Mouse (Mus musculus) embryonic facial prominence, embryonic 11.5 days (tissue): Measurements from ENCODE around the gene Cables2. TPM values are rescaled to one million over a fixed set of nuclear protein-coding genes. Genes with fewer than 3 reads are reported as not detected.

Experiments used
- ATAC-seq: fragments of 200-750 bp; cut with Nextera tagmentation; replicated peaks from 2 replicates; pipeline ENCODE4 v1.8.0; 2017; ENCODE audit warnings: low read depth; ENCODE audit not compliant: insufficient number of reproducible peaks, low FRiP score, low TSS enrichment
- DNase-seq: peaks from one replicate; pipeline ENCODE4 v3.0.0-alpha.2; 2015; ENCODE audit warnings: low spot score
- H3K27ac ChIP-seq: fragments of 300-500 bp; sonication (generic); replicated peaks from 2 replicates; pipeline ENCODE4 v1.5.1; 2014; ENCODE audit warnings: mild to moderate bottlenecking, low read depth, low read length, control low read depth
- H3K27me3 ChIP-seq: fragments of 300-500 bp; sonication (generic); 2 replicates; pipeline ENCODE4 v1.6.1; 2014; ENCODE audit warnings: mild to moderate bottlenecking, low read length, moderate library complexity, mixed read lengths; ENCODE audit not compliant: control insufficient read depth, insufficient read depth
- H3K36me3 ChIP-seq: fragments of 300-500 bp; sonication (generic); replicated peaks from 2 replicates; pipeline ENCODE4 v1.6.1; 2014; ENCODE audit warnings: low read depth, mild to moderate bottlenecking, low read length, moderate library complexity, mixed read lengths; ENCODE audit not compliant: control insufficient read depth, insufficient read depth
- H3K4me1 ChIP-seq: fragments of 300-500 bp; sonication (generic); 2 replicates; pipeline ENCODE4 v1.6.1; 2014; ENCODE audit warnings: low read length, mixed read lengths; ENCODE audit not compliant: control insufficient read depth, insufficient read depth
- H3K4me2 ChIP-seq: fragments of 300-500 bp; sonication (generic); 2 replicates; pipeline ENCODE4 v1.6.1; 2014; ENCODE audit warnings: low read depth, mild to moderate bottlenecking, control low read depth, low read length, moderate library complexity
- H3K4me3 ChIP-seq: fragments of 300-500 bp; sonication (generic); 2 replicates; pipeline ENCODE4 v1.5.1; 2014; ENCODE audit warnings: low read depth, low read length, control low read depth
- H3K9ac ChIP-seq: fragments of 300-500 bp; sonication (generic); replicated peaks from 2 replicates; pipeline ENCODE4 v1.6.1; 2014; ENCODE audit warnings: mild to moderate bottlenecking, control low read depth, low read length
- H3K9me3 ChIP-seq: fragments of 300-500 bp; sonication (generic); replicated peaks from 2 replicates; pipeline ENCODE4 v1.6.1; 2016; ENCODE audit warnings: mild to moderate bottlenecking, low read length, inconsistent platforms, mixed read lengths; ENCODE audit not compliant: control insufficient read depth
- WGBS: fragments of 180-500 bp; shearing (Covaris S2); extraction: QIAGEN DNeasy Blood & Tissue Kit; methylation state at CpG from one replicate; pipeline ENCODE4 v1.1.7; 2014; 5-methylcytosine and 5-hydroxymethylcytosine counted together
- polyA plus RNA-seq: library from polyadenylated mRNA; unstranded; fragments of >200 nt; fragmentation: Nextera tagmentation; extraction: Ambion mirVana; gene quantifications from 2 replicates; pipeline ENCODE4 v1.2.1, GENCODE M21; 2014

Cables2 gene
- polyA plus RNA-seq, 1 experiment from 2014 or later = 14.5 TPM

- peak overlapping the region; percentile 54 for H3K27ac ChIP-seq
- H3K4me3 ChIP-seq = peak overlapping the region; percentile 86
- H3K9ac ChIP-seq = peak overlapping the region; percentile 94
- 47% methylated on average over 11 of the region's 11 CpGs for WGBS
- no peaks in the 10 kb centered on the region for H3K9me3 ChIP-seq
- H3K4me2 ChIP-seq = peak overlapping the region; percentile 81
- H3K27me3 ChIP-seq = no peaks in the 10 kb centered on the region
- ATAC-seq (no peak), DNase-seq (no peak)
- H3K36me3 ChIP-seq = no peaks in the 10 kb centered on the region; the same call in none of the 2 replicates
- no peaks in the 10 kb centered on the region; the same call in none of the 2 replicates for H3K4me1 ChIP-seq
Observed at GRCm38 (mm10) chr2:180257963-180258865, 15.1 kb downstream of the Cables2 start.

GRCm38 (mm10) chr2:180257001-180257521, 16.2 kb downstream of the Cables2 start, which contains the start of gene Rps21:
Rps21 (plus strand) TSS chr2:180257377.
- H3K4me3 ChIP-seq = peak within 1 kb of the TSS; percentile 86
- under 1% methylated on average over 38 of the region's 38 CpGs for WGBS
- H3K36me3 ChIP-seq = no peaks in the 10 kb centered on the region; the same call in 1 of the 2 replicates
- DNase-seq (peak; percentile 100), ATAC-seq (peak; percentile 94)
- H3K27ac ChIP-seq = peak within 1 kb of the TSS; percentile 75
- H3K9me3 ChIP-seq = no peaks in the 10 kb centered on the region
- H3K9ac ChIP-seq = peak within 1 kb of the TSS; percentile 94
- no peaks in the 10 kb centered on the region for H3K27me3 ChIP-seq
- H3K4me2 ChIP-seq = peak within 1 kb of the TSS; percentile 82
- H3K4me1 ChIP-seq = no peaks in the 10 kb centered on the region; the same call in none of the 2 replicates

GRCm38 (mm10) chr2:180256296-180257000, 16.8 kb downstream of the Cables2 start:
- peak overlapping the region; percentile 82 for H3K4me2 ChIP-seq
- H3K36me3 ChIP-seq = no peaks in the 10 kb centered on the region; the same call in 1 of the 2 replicates
- H3K9ac ChIP-seq = peak overlapping the region; percentile 73
- H3K9me3 ChIP-seq = no peaks in the 10 kb centered on the region
- peak; percentile 78 for ATAC-seq
- H3K4me1 ChIP-seq = no peaks in the 10 kb centered on the region; the same call in none of the 2 replicates
- DNase-seq = no peak
- H3K27ac ChIP-seq = peak overlapping the region; percentile 75
- peak overlapping the region; percentile 48 for H3K4me3 ChIP-seq
- no peaks in the 10 kb centered on the region for H3K27me3 ChIP-seq
- 25% methylated on average over 26 of the region's 26 CpGs for WGBS

- no peaks in the 10 kb centered on the region for H3K9me3 ChIP-seq
- no peak for ATAC-seq
- H3K4me3 ChIP-seq = peak overlapping the region; percentile 48; the same call in 1 of the 2 replicates
- no peak overlapping the region for H3K27ac ChIP-seq
- no peaks in the 10 kb centered on the region; the same call in 1 of the 2 replicates for H3K36me3 ChIP-seq
- H3K27me3 ChIP-seq = no peaks in the 10 kb centered on the region
- H3K4me1 ChIP-seq = no peaks in the 10 kb centered on the region; the same call in none of the 2 replicates
- 88% methylated on average over 9 of the region's 9 CpGs for WGBS
- no peak for DNase-seq
- H3K4me2 ChIP-seq = no peak overlapping the region
- no peak overlapping the region for H3K9ac ChIP-seq
Observed at GRCm38 (mm10) chr2:180255701-180256100, 17.6 kb downstream of the Cables2 start.

- Histone ChIP-seq H3K27ac (no peak overlapping the region), H3K9ac (no peak overlapping the region), H3K4me3 (no peak overlapping the region), H3K36me3 (no peaks in the 10 kb centered on the region; the same call in 1 of the 2 replicates), H3K9me3 (no peaks in the 10 kb centered on the region), H3K4me2 (no peak overlapping the region), H3K4me1 (no peaks in the 10 kb centered on the region; the same call in none of the 2 replicates), H3K27me3 (no peaks in the 10 kb centered on the region)
- WGBS = 96% methylated on average over 5 of the region's 5 CpGs
- ATAC-seq (no peak), DNase-seq (no peak)
Observed at GRCm38 (mm10) chr2:180254436-180255209, 18.7 kb downstream of the Cables2 start.

DNA sequence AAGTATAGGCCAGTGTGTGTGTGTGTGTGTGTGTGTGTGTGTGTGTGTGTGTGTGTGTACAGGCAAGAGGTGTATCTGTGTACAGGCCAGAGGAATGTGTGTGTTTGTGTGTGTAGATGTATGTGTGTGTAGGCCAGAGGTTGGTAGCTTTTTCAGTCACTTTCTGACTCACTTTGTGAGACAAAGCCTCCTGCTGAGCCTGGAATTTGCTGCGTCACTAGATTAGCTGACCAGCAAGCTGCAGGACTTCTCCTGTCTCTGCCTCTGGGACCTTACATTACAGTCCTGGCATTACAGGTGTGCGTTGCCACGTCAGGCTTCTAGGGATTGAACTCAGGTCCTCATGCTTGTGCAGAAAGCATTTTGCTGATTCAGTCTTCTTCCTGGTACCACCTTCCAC, 21.5 kb downstream of the Cables2 start:
- DNase-seq (no peak), ATAC-seq (no peak)
- H3K9ac ChIP-seq = no peak overlapping the region
- H3K4me2 ChIP-seq = no peak overlapping the region
- WGBS = 51% methylated on average over 3 of the region's 3 CpGs
- H3K4me1 ChIP-seq = no peaks in the 10 kb centered on the region; the same call in 1 of the 2 replicates
- H3K27me3 ChIP-seq = no peaks in the 10 kb centered on the region
- no peak overlapping the region for H3K4me3 ChIP-seq
- H3K36me3 ChIP-seq = no peaks in the 10 kb centered on the region
- no peak overlapping the region for H3K27ac ChIP-seq
- H3K9me3 ChIP-seq = no peaks in the 10 kb centered on the region

DNA sequence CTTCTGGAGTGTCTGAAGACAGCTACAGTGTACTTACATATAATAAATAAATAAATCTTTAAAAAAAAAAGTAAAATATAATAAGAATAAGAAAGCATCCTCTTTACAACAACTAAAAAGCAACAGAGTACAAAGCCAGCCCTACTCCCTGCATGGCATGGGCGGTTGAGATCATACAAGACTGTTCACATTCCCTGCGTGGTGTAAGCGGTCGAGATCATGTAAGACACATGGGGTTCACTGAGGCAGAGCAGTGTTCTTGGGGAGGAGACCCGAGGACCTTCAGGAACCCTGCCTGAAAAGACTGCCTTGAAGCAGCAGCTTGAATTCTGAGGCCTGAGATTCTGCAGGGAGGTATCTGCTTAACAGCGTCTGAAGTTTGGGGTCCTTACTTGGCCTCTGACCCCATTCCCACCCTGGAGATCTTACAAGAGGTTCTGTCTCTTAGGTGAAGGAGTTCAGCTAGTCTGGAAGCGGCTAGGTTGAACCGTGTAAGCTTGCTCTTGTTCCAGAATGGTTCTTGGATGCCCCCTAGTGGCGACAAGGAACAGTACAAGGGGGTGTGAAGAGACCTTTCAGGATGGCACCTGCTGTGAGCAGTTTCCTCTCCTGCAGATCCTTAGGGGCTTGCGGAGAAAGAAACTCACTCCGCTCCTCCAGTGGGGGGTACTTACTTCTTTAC, 22.2 kb downstream of the Cables2 start:
- WGBS = 30% methylated on average over 11 of the region's 11 CpGs
- no peak overlapping the region for H3K27ac ChIP-seq

More for the DNA sequence above, 22.2 kb downstream of the Cables2 start:
- ATAC-seq (peak; percentile 49), DNase-seq (peak; percentile 92)
- H3K4me2 ChIP-seq = no peak overlapping the region
- no peaks in the 10 kb centered on the region for H3K36me3 ChIP-seq
- no peak overlapping the region for H3K4me3 ChIP-seq
- H3K9ac ChIP-seq = no peak overlapping the region
- no peaks in the 10 kb centered on the region for H3K9me3 ChIP-seq
- no peaks in the 10 kb centered on the region for H3K4me1 ChIP-seq
- H3K27me3 ChIP-seq = no peaks in the 10 kb centered on the region
